Mouse (Mus musculus) frontal cortex, postnatal 14 days (tissue): ENCODE measurements around the gene Lmbr1.

ENCODE experiments used
- DNase-seq, 2 experiments: peaks; one replicate each; pipeline ENCODE4 v3.0.0; 2022; ENCODE audit warnings: low spot score in 2 of 2

Lmbr1 gene

GRCm38 (mm10) chr5:29253876-29254275 is 124.3 kb downstream of the Lmbr1 start:
- no peak for DNase-seq

GRCm38 (mm10) chr5:29251496-29251873 is 126.7 kb downstream of the Lmbr1 start:
- no peak for DNase-seq

GRCm38 (mm10) chr5:29250795-29251495 is 127.2 kb downstream of the Lmbr1 start:
- DNase-seq, result no peak

- no peak for DNase-seq
These were observed 133.4 kb downstream of the Lmbr1 start for GRCm38 (mm10) chr5:29244769-29245168.

DNA sequence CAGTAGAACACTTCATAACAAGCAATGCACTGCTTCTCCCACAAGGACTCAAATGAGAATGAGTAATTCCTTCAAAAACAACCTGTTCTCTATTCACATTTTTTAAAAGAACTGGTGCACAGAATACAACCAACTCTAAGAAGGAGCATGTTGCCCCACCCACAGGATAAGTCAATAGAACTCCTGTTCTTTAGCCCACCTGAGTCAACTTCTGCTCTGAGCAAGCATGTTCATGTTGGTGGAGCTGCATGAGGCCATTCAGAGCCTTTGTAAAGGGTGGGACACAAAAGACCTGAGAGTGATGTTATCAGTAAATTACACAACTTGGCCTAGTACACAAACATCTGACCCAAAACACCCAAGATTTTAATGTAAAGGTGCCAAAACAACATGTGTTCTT is 139.8 kb downstream of the Lmbr1 start:
- DNase-seq, result no peak

- no peak for DNase-seq
These were observed 147.7 kb downstream of the Lmbr1 start for GRCm38 (mm10) chr5:29230481-29230880.

DNA sequence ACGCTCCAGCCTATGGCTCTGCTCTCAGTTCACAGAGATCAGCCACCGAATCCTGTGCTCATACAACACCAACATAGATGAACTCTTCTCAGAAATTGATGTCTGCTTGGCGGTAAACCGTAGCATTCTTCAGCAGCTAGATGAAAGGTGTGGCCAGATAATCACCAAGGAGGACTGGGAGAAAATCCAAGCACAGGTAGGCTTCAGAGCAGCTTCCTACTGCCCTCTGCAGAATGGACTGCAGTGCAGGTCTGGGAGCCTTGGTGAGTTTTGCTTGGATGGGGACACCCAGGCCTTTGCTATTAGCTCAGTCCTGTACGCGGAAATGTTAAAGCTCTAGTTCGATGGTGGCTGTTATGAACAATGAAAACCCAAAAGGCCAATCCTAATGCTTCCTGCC is 154.1 kb downstream of the Lmbr1 start:
- DNase-seq, result no peak

GRCm38 (mm10) chr5:29217997-29218396 is 160.2 kb downstream of the Lmbr1 start:
- DNase-seq, result no peak

- DNase-seq, result no peak
These were observed 166.1 kb downstream of the Lmbr1 start for GRCm38 (mm10) chr5:29211980-29212555.

- DNase-seq, result no peak
These were observed 172.5 kb downstream of the Lmbr1 start for GRCm38 (mm10) chr5:29205690-29206089.

DNA sequence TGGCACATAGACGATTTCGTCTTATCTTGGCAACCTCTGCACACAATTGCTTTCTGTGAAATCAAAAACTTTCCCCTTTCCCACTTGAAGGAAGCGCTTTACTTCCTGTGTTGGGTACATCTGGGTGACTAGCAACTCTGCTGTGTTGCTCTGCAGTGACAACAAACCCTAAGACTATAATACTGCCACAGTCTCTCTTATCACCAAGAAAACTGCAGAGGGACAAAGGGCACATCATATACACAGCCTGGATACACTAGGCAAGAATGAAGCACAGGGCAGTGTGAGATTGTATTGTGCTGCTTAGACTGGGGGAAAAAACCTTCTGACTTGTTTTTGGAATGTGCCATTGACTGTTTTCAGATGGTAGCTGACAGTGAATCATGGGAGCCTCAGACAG is 178.3 kb downstream of the Lmbr1 start:
- no peak for DNase-seq

DNA sequence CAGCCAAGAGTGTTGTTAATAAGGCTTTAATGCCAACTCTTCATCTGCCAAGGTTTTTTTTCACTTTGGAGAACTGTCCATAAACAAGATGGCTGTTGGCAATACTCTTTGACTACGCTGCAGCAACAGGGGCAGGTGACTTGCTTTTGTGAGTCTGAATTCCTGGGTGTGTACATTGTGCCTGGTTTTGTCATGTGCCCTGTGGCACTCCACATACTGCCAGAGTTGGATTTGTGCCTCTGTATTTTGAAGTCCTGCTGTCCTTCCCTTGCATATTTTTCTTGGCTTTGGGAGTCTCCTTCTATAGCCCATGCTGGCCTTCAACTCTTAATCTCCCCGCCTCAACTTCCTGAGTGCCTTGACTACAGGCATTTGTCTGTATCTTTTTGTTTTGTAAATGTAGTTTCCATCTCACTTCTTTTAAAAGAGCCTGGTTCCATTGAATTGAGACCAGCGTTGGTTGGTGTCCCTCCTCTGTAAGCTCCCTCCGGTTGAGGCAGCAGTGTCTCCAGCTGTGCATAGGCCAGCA is 179.2 kb downstream of the Lmbr1 start:
- no peak for DNase-seq

- no peak for DNase-seq
These were observed 181.0 kb downstream of the Lmbr1 start for GRCm38 (mm10) chr5:29197187-29197586.

DNA sequence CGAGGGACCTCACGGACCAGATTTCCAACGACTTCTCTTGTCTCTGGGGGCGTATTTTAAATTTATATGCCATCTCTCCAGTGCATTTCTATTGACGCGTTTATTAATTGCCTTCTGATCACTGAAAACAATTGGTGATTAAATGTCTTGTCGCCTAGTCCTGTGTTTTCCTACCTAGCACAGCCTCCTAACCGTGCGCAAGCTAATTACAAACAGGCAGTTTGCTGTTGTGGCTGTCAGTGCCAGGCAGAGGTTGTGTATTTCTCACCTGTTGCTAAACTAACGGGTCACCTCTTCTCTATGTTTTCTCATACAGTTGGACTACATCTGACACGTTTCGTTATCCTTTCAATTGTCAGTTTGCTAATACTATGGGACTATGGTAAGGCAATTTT is 181.9 kb downstream of the Lmbr1 start:
- no peak for DNase-seq

- DNase-seq, result peak; percentile 80 to 81
These were observed 182.5 kb downstream of the Lmbr1 start, which contains the start of gene Rnf32 for GRCm38 (mm10) chr5:29195570-29196263. Rnf32 (plus strand) TSS chr5:29195992.

GRCm38 (mm10) chr5:29195231-29195569 is 183.0 kb downstream of the Lmbr1 start:
- peak in 1 of 2 experiments; percentile 12 for DNase-seq

GRCm38 (mm10) chr5:29186798-29187197 is 191.4 kb downstream of the Lmbr1 start:
- no peak for DNase-seq
